In genomic region chr10:79687513-79687912, GRCm38 (mm10) we compare ENCODE assay signal across 23 mouse cellular contexts. TPM values are rescaled to one million over a fixed set of nuclear protein-coding genes. Genes with fewer than 3 reads are reported as not detected.
DNase-seq lines count a peak whose midpoint lies in the region; ATAC-seq and TF ChIP-seq lines count a peak whose summit lies in the region.
"Had no signal": no experiment of that assay in that cellular context is flagged by ENCODE, and none has a peak within 500 bp of the region (broad histone marks: within the 10 kb centered on the region; RNA-seq: fewer than 3 reads in every experiment).

No protein-coding gene starts in this region.

- WGBS in heart, embryonic 12.5 days, result 98% methylated on average over 6 of the region's 6 CpGs
- 98% methylated on average over 6 of the region's 6 CpGs for WGBS in heart, embryonic 16.5 days

- H3K4me2 ChIP-seq in heart, embryonic 12.5 days, result no peak overlapping the region
- H3K4me2 ChIP-seq in heart, embryonic 16.5 days (ENCODE audit: low read depth, low read length), result no peak overlapping the region
- H3K4me2 ChIP-seq: forebrain, embryonic 13.5 days; hindbrain, embryonic 14.5 days; intestine, embryonic 15.5 days had no signal

- peaks cover 62% of the 10 kb centered on the region for H3K36me3 ChIP-seq in heart, embryonic 12.5 days
- peaks cover 42% of the 10 kb centered on the region for H3K36me3 ChIP-seq in heart, embryonic 16.5 days (ENCODE audit: control insufficient read depth, insufficient read depth)
- H3K36me3 ChIP-seq in ES-Bruce4 (ENCODE audit: control insufficient read depth, insufficient read depth, low read length, poor library complexity, severe bottlenecking), result peaks cover 44% of the 10 kb centered on the region

- no peaks in the 10 kb centered on the region for H3K27me3 ChIP-seq in heart, embryonic 12.5 days (replicated peaks)
- H3K27me3 ChIP-seq in heart, embryonic 16.5 days (ENCODE audit: control insufficient read depth, insufficient read depth, low read length), result no peaks in the 10 kb centered on the region
- no peaks in the 10 kb centered on the region for H3K27me3 ChIP-seq in ES-Bruce4 (ENCODE audit: control insufficient read depth, insufficient read depth, low read length, poor library complexity, severe bottlenecking)
- H3K27me3 ChIP-seq: CH12.LX; forebrain, embryonic 13.5 days; intestine, embryonic 15.5 days; Patski had no signal

- no peak for ATAC-seq in heart, embryonic 12.5 days (ENCODE audit: insufficient number of reproducible peaks, low FRiP score)
- ATAC-seq in heart, embryonic 16.5 days (replicated peaks; ENCODE audit: extremely low read depth, insufficient read depth, low FRiP score), result no peak
- ATAC-seq: forebrain, embryonic 13.5 days; forebrain, postnatal 0 days; intestine, embryonic 15.5 days; Patski had no signal

- TF ChIP-seq POLR2A in ES-Bruce4 (IDR thresholded peaks at IDR 0.05; ENCODE audit: insufficient read depth, low read length), result no peak

- peaks cover 47% of the 10 kb centered on the region for H3K4me1 ChIP-seq in heart, embryonic 12.5 days (replicated peaks)
- peaks cover 31% of the 10 kb centered on the region for H3K4me1 ChIP-seq in heart, embryonic 16.5 days (ENCODE audit: control insufficient read depth, insufficient read depth, low read length)
- H3K4me1 ChIP-seq in ES-Bruce4 (ENCODE audit: control insufficient read depth, insufficient read depth, low read length), result peaks cover 1% of the 10 kb centered on the region

- H3K9ac ChIP-seq in heart, embryonic 12.5 days, result no peak overlapping the region
- H3K9ac ChIP-seq in heart, embryonic 16.5 days (ENCODE audit: low read length), result no peak overlapping the region
- no peak overlapping the region for H3K9ac ChIP-seq in ES-Bruce4 (ENCODE audit: low read depth, poor library complexity, severe bottlenecking)
- H3K9ac ChIP-seq: forebrain, embryonic 13.5 days; forebrain, postnatal 0 days; hindbrain, embryonic 14.5 days; intestine, embryonic 15.5 days had no signal

- H3K27ac ChIP-seq in heart, embryonic 12.5 days (ENCODE audit: poor library complexity, severe bottlenecking), result peak overlapping the region; percentile 81; the same call in 1 of the 2 replicates
- H3K27ac ChIP-seq in heart, embryonic 16.5 days (ENCODE audit: low read length), result peak overlapping the region; percentile 83
- H3K27ac ChIP-seq in ES-Bruce4 (ENCODE audit: insufficient read depth, low read length), result no peak overlapping the region
- H3K27ac ChIP-seq: embryonic facial prominence, embryonic 10.5 days; forebrain, embryonic 13.5 days; hindbrain, embryonic 10.5 days; hindbrain, embryonic 14.5 days; intestine, embryonic 15.5 days had no signal

- intact Hi-C loops in heart, postnatal 14 days (cut with DNase I), result no loop called here
- intact Hi-C loops in heart, postnatal 25 days (cut with DNase I), result no loop called here

- peak; percentile 58 for TF ChIP-seq EP300 in ES-Bruce4 (IDR thresholded peaks at IDR 0.05; ENCODE audit: insufficient read depth, low read depth, low read length)

- DNase-seq in heart, postnatal 14 days, result no peak
- no peak for DNase-seq in heart, postnatal 25 days (ENCODE audit: low spot score)
- DNase-seq in ZHBTc4 (ENCODE audit: low read depth, low spot score), result peak; percentile 46
- no peak for DNase-seq in ovary, postnatal 10 days (ENCODE audit: low spot score)
- DNase-seq: adrenal gland, adult 8-10 months; adrenal gland, postnatal 36 days; cerebellum, adult 2 months; cerebellum, postnatal 10 days; forebrain, postnatal 0 days; kidney, adult 18-20 months had no signal

- H3K9me3 ChIP-seq in heart, embryonic 12.5 days (replicated peaks), result peaks cover 4% of the 10 kb centered on the region
- H3K9me3 ChIP-seq in heart, embryonic 16.5 days (replicated peaks; ENCODE audit: control insufficient read depth, low read length), result no peaks in the 10 kb centered on the region; the same call in 1 of the 2 replicates
- H3K9me3 ChIP-seq in ES-Bruce4 (replicated peaks; ENCODE audit: control insufficient read depth, insufficient read depth, low read length, poor library complexity, severe bottlenecking), result no peaks in the 10 kb centered on the region
- H3K9me3 ChIP-seq: heart, embryonic 10.5 days; intestine, embryonic 15.5 days had no signal

- H3K4me3 ChIP-seq in heart, embryonic 12.5 days, result no peak overlapping the region
- no peak overlapping the region for H3K4me3 ChIP-seq in heart, embryonic 16.5 days (ENCODE audit: low read length)
- no peak overlapping the region for H3K4me3 ChIP-seq in ES-Bruce4 (ENCODE audit: low read depth, low read length)
- H3K4me3 ChIP-seq: embryonic facial prominence, embryonic 10.5 days; forebrain, embryonic 13.5 days; heart, embryonic 10.5 days; hindbrain, embryonic 10.5 days; intestine, embryonic 15.5 days had no signal

- no peak for TF ChIP-seq CTCF in ES-Bruce4 (IDR thresholded peaks at IDR 0.05; ENCODE audit: low read depth, low read length)

RNA-seq across cellular contexts. Expression of gene Gzmm, which starts 1.3 kb away (rescaled TPM):
- 0.78 and 0.83 TPM in 2 replicates for polyA plus RNA-seq in heart, embryonic 12.5 days (2016; fragmentation: Nextera tagmentation; extraction: Ambion mirVana)
- total RNA-seq in heart, postnatal 14 days (2021), result 1 to 10 TPM; 4.5 to 5.4 TPM
- polyA plus RNA-seq in heart, embryonic 16.5 days (2015; fragmentation: Nextera tagmentation; extraction: Ambion mirVana), result 1.1 and 1.3 TPM in 2 replicates
- total RNA-seq in heart, postnatal 25 days (2021), result 1 to 10 TPM; 6.0 to 7.2 TPM
- polyA plus RNA-seq in ES-Bruce4 (2011; ENCODE audit: insufficient read depth, insufficient read length, low read depth, missing spikeins), result 2.8 and 3.6 TPM in 2 replicates

RNA-seq across cellular contexts. Expression of gene Cdc34, which starts 5.5 kb away (rescaled TPM):
- polyA plus RNA-seq in heart, embryonic 12.5 days (2016; fragmentation: Nextera tagmentation; extraction: Ambion mirVana), result 151 and 152 TPM in 2 replicates
- 100 to 1,000 TPM; 158 to 159 TPM for total RNA-seq in heart, postnatal 14 days (2021)
- 98.0 and 101 TPM in 2 replicates for polyA plus RNA-seq in heart, embryonic 16.5 days (2015; fragmentation: Nextera tagmentation; extraction: Ambion mirVana)
- total RNA-seq in heart, postnatal 25 days (2021), result 100 to 1,000 TPM; 183 to 190 TPM
- polyA plus RNA-seq in ES-Bruce4 (2011; ENCODE audit: insufficient read depth, insufficient read length, low read depth, missing spikeins), result 299 and 319 TPM in 2 replicates

RNA-seq across cellular contexts. Expression of gene Bsg, which starts 16.8 kb away (rescaled TPM):
- polyA plus RNA-seq in heart, embryonic 12.5 days (2016; fragmentation: Nextera tagmentation; extraction: Ambion mirVana), result 1,289 and 1,310 TPM in 2 replicates
- 1,000 to 10,000 TPM; 1,285 to 1,330 TPM for total RNA-seq in heart, postnatal 14 days (2021)
- 1,046 and 1,072 TPM in 2 replicates for polyA plus RNA-seq in heart, embryonic 16.5 days (2015; fragmentation: Nextera tagmentation; extraction: Ambion mirVana)
- 1,000 to 10,000 TPM; 1,236 to 1,242 TPM for total RNA-seq in heart, postnatal 25 days (2021)
- 445 and 449 TPM in 2 replicates for polyA plus RNA-seq in ES-Bruce4 (2011; ENCODE audit: insufficient read depth, insufficient read length, low read depth, missing spikeins)

RNA-seq across cellular contexts. Expression of gene Tpgs1, which starts 18.3 kb away (rescaled TPM):
- 41.9 and 46.0 TPM in 2 replicates for polyA plus RNA-seq in heart, embryonic 12.5 days (2016; fragmentation: Nextera tagmentation; extraction: Ambion mirVana)
- total RNA-seq in heart, postnatal 14 days (2021), result 10 to 100 TPM; 21.7 to 23.0 TPM
- 45.5 and 47.0 TPM in 2 replicates for polyA plus RNA-seq in heart, embryonic 16.5 days (2015; fragmentation: Nextera tagmentation; extraction: Ambion mirVana)
- 10 to 100 TPM; 18.3 to 19.4 TPM for total RNA-seq in heart, postnatal 25 days (2021)
- 11.3 and 14.5 TPM in 2 replicates for polyA plus RNA-seq in ES-Bruce4 (2011; ENCODE audit: insufficient read depth, insufficient read length, low read depth, missing spikeins)

RNA-seq across cellular contexts. Expression of gene Madcam1, which starts 23.2 kb away (rescaled TPM):
- 0.23 and 1.0 TPM in 2 replicates for polyA plus RNA-seq in heart, embryonic 12.5 days (2016; fragmentation: Nextera tagmentation; extraction: Ambion mirVana)
- total RNA-seq in heart, postnatal 14 days (2021), result under 1 TPM in 1 of 2 experiments, not detected in 1; 0.37 TPM
- polyA plus RNA-seq in heart, embryonic 16.5 days (2015; fragmentation: Nextera tagmentation; extraction: Ambion mirVana), result 1.4 and 1.8 TPM in 2 replicates
- total RNA-seq in heart, postnatal 25 days (2021), result not detected
- polyA plus RNA-seq in ES-Bruce4 (2011; ENCODE audit: insufficient read depth, insufficient read length, low read depth, missing spikeins), result 1.9 and 2.6 TPM in 2 replicates
- total RNA-seq: adrenal gland, adult 8-10 months; adrenal gland, postnatal 36 days; gastrocnemius, adult 8-10 months; MEL had no signal
- polyA plus RNA-seq: cerebellum, adult 2 months; Patski had no signal
